Mouse (Mus musculus): ENCODE measurements at regions not wholly inside any gene's neighbourhood (a gene's known extent, or its start where the extent isn't known, plus 50 kb on each side); places are given as distances from the start of the nearest gene placed in this dataset.

DNA sequence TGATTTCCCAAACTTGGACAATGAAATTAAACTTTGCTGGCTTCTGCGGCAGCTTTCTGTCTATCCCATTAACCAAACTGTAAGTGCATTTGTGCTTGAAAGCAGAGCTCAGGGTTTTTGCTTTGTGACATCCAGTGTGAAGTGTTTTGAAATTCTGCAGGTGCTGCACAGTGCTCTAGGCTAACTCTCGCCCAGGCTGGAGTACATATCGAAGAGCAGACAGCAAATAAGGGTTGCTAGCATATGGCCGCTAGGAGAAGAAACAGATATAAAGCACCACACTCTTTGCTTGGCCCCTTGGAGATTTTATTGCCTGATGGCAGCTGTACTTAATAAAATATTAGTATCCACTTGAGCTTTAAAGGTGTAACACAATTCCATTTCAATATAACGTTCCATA, 307.5 kb downstream of the Gm10295 start:
- no peak for DNase-seq (ENCODE audit: low spot score in 2 of 2)

DNA sequence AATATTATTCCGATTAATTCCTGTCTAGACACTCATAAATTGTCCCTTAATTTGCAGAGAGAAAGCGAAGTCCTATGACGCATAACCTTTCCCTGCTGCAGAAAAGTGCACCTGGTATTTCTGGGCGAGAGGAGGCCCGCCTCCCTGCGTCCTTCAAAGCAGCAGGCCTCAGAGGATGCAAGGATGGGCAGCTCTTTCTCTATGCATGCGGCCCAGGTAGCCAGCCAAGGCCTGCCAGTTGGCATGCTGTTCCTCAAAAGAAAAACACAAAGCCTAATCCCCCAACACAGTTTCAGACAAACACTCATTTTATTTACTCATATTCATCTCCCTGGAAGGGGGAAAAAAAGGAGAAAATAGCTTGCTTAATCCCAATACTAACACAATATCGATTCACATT, 308.2 kb downstream of the Gm10295 start:
- DNase-seq (ENCODE audit: low spot score in 2 of 2) = no peak

DNA sequence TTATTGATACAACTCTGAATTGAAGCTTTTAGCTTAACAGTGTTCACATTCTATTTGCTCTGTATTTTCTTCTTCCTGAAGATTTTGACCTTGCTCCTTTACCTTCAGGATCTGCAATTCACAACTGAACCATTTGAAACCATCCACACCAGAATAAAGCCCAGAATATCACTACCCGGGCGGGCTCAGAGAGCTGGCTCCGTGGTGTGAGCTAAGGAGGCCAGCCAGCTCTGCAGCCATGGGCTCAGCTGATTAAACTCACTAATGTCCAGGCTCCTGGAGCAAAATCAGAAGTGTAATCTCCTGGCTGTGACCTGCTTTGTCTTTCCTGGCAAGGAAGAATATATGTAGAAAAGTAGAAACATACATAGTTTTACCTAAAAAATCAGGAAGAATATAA, 309.9 kb downstream of the Gm10295 start:
- DNase-seq (ENCODE audit: low spot score in 2 of 2) = no peak

DNA sequence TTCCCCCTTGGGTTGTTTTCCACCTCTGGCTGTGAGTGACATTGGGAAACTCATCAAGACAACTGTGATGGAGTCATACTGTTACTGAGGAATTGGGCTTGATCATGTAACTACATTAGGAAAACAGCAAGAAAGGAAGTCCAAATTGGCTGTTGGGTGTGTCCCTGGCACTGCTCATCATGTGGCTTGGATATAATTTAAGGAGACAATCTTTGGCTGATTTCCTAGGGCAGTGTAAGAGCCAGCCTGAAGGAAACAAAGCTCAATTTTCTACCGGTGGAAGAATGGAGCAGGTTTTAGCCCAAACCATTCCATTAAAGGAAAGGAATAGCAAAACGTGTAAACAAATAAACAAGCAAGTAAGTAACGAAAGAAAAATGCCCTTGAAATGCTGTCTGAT, 310.4 kb downstream of the Gm10295 start:
- no peak for DNase-seq (ENCODE audit: low spot score in 2 of 2)

DNA sequence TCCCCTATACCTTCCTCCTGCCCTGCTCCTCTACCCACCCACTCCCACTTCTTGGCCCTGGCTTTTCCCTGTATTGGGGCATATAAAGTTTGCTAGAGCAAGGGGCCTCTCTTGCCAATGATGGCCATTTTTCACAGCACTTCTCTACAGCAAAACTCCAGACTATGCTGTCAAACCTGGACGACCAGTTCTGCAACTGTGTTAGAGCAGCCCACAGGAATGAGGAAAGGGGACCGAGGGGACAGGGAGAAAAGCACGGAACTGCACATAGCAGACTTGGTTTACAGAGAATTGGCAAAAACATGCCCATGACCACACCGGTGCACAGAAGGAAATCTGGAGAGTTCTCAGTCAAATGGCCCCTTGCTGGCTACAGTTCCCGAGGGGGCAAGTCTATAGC, 312.7 kb downstream of the Gm10295 start:
- DNase-seq (ENCODE audit: low spot score in 2 of 2) = no peak

DNA sequence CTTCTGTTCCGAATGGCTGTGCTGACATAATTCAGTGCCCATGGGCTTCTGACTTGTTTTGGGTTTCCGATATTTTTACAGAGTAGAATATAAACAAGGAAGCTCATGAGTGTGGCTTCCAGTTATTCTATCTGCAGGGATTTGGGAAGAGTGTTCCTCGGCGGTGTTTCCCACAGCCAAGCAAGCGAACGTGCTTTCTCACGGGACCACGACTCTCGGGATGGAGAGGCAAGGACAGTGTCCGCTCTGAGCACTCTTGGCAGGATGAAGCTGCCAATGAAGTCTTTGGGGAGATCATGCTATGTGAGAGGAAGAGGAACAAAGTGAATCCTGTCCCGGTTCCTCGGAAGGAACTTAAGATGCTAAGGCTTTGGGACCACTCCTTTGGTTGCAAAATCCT, 318.2 kb downstream of the Gm10295 start:
- DNase-seq (ENCODE audit: low spot score in 2 of 2) = peak in 1 of 2 experiments; percentile 10

DNA sequence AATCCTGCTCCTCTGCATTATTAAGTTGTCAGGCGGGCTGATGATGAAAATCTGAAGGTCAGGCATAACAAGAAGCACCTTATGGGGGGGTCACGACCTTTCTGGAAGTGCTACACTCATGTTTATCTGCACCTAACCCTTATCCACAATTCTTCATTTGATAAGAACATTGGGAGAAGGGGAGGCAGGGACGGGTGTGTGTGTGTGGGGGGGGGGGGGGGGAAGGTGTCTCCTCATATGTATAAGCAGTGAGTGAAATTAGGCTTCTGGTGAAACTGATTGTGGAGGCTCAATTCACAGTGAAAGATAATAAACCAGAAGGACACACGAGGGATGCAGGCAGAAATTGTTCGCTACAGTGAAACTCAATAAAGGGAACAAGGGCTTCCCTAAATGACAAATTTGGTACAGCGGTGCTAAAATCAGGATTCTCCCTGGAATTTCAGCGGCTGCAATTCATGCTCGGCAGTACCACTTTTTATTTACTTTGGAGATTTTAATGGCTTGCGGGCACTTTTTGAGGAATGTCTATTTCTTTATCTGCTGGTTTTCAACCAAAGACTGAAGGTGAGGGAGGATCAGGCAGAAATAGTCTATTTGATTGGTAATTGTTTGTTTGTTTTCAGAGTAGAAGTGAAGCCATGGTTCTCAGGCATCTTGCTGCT, 327.2 kb downstream of the Gm10295 start:
- no peak for DNase-seq (ENCODE audit: low spot score in 2 of 2)

DNA sequence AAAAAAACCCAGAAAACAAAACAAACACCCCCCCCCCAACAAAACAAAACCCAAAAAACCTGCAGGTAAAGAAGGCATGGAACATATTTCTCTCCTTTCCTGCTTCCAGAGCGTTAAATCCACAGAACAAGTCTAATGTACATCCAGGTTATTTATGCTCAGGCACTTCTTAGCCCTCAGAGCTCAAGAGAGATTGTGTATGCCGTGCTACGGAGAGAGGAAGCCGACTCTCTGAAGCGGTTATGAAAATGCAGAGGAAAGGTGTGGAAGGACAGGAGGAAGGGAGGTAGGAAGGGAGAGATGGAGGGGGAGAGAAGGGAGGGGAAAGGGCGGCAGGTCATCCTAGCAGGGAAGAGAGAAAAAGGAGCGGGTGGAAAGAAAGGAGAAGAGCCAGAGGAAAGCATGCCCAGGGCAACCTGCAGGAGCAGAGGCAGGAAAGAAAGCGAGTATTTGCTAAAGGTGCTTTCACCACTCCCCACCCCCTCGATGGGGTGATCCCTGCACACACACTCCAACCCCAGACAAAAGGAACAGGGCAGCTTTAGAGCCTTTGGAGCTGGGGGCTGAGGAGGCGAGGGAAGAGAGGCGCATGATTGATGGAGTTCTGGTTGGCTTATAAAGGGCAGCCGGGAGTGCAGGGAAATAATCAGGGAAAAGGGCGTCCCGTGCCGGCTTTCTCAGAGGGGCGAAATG, 327.9 kb downstream of the Gm10295 start:
- DNase-seq (ENCODE audit: low spot score in 2 of 2) = no peak

Measured in gastrocnemius, postnatal 4 days (tissue).